Mouse (Mus musculus) left cerebral cortex, postnatal 4 days (tissue): ENCODE results near the gene Scd1. TPM values are rescaled to one million over a fixed set of nuclear protein-coding genes. Genes with fewer than 3 reads are reported as not detected.
A peak's percentile ranks its signal among the peaks of the same experiment; 100 is the strongest.
"Not testable (repeated sequence)": the region's sequence is repeated elsewhere in the genome, so short reads cannot be mapped to it uniquely, and the experiment has no call there.

Experiments used
- DNase-seq: peaks from one replicate; pipeline ENCODE4 v3.0.0-alpha.2; 2022
- intact Hi-C: fragments of 180-260 bp; cut with DNase I; formaldehyde crosslinking; loops from one replicate; pipeline ENCODE4 v1.15.1; 2025
- total RNA-seq, 2 experiments: library from RNA; stranded (reverse); gene quantifications; 2 replicates each; pipeline ENCODE4 v1.2.3; 2021

Gene Scd1
- total RNA-seq, 2 experiments from 2014 or later = 89.1 to 102 TPM

DNA sequence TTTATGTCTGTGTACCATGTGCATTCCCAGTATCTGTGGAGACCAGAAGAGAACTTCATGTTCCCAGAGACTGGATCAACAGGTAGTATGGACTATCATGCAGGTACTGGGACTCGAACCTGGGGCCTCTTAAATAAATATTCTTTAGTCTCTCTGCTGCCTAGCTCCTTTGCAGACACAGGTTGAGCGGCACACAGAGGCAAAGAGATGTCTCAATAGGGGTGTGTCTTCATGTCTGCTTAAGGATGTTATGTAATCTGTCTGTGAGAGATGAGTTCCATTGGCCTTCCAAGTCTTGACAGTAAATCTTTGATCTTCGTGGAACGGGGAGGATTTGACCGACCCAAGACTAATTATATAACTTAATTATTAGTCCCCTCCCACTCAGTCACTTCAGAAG lies 37.4 kb downstream of the Scd1 start:
- no peak for DNase-seq
- intact Hi-C loops = no loop called here

- intact Hi-C loops = no loop called here
- no peak for DNase-seq
These were observed 38.3 kb downstream of the Scd1 start for GRCm38 (mm10) chr19:44369371-44369770.

GRCm38 (mm10) chr19:44367076-44367475 lies 40.6 kb downstream of the Scd1 start:
- DNase-seq, intact Hi-C loops: not testable (repeated sequence)

DNA sequence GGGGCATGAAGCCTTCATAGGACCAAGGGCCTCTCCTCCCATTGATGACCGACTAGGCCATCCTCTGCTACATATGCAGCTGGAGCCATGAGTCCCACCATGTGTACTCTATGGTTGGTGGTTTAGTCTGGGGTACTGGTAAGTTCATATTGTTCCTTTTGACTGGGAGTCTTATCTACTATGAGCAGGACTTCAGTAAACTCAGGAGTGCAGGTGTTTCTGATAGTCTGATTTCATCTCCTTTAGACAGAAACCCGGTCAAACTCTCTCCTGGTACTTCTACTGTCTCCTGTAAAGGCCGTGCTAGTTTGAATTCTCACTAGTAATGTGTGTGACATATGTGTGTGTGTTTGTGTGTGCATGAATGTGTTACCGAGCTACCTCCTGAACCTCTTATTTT lies 41.9 kb downstream of the Scd1 start:
- no peak for DNase-seq
- intact Hi-C loops = no loop called here

GRCm38 (mm10) chr19:44364029-44364428 lies 43.6 kb downstream of the Scd1 start:
- DNase-seq = no peak
- intact Hi-C loops = loop anchor here (5.0 kb wide), 1 partner anchor 167 kb away; no protein-coding TSS in a partner anchor

DNA sequence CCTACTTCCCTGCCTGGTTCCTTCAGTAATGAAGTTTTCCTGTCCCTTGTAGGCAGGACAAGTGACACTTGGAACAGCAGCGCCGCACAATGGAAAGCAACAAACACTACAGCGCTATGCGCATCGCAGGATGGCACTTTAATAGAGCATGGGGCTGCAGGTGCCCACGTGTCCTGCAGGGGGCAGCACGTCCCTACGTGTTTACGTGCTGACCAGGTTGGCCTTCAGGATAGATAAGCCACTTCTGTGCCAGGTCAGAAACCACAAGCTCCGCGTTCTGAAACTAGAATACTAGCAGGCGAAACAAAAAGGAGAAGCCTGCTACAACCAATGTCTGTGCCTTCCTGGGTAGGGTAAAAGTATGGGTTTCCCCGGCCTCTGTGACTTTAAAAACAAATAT lies 44.1 kb downstream of the Scd1 start:
- intact Hi-C loops = loop anchor here (5.0 kb wide), 1 partner anchor 166 kb away; no protein-coding TSS in a partner anchor

DNA sequence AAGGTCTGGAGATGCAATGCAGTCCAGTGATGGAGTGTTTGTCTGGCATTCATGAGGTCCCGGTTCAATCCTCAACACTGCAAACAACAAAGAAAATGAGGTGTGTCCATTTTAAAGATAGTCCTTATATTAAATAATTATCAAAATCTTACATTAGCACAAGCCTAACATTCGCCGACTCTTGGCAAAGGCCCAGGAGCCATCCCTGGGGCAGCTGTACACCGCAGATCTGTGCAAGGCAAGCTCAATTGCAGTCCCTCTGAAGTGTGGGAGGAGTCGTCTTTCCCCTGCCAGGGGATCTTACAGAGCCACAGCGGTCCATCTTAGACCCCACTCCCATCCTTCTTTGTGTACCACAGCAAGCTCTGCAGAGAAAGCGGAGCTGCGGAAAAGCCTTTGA lies 49.0 kb downstream of the Scd1 start:
- intact Hi-C loops = no loop called here
- peak; percentile 32 for DNase-seq

More for the DNA sequence above, 44.1 kb downstream of the Scd1 start:
- DNase-seq = peak; percentile 74

DNA sequence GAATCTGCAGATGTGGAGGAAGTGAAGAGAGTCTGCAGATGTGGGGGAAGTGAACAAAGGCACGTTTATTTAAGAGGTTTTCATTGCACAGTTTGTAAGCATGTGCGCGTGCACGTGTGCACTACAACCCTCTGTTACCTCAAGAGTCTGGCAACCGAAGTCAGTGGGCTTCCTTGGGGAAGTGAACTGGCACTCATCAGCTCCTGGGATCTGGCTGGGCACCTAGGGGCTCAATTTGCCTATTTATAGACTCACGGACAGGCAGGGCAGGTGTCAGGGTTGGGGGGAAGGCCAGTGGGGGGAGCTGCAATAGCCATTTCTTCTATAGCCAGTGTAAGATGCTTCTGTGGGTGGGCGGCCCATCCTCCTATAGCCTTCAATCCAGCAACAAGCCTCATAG lies 55.9 kb downstream of the Scd1 start:
- intact Hi-C loops = no loop called here
- DNase-seq = no peak

- intact Hi-C loops = no loop called here
- DNase-seq = no peak
These were observed 58.0 kb downstream of the Scd1 start for GRCm38 (mm10) chr19:44349689-44350088.

Other genes with a start within 250 kb of the Scd1 start
- not detected for gene Pkd2l1, start 215.4 kb downstream of the Scd1 start, total RNA-seq
- 1 to 10 TPM; 1.2 to 1.9 TPM for gene Scd3, start 204.6 kb downstream of the Scd1 start, total RNA-seq
- gene Scd2, start 114.2 kb downstream of the Scd1 start, total RNA-seq = 100 to 1,000 TPM; 554 to 565 TPM
- 1 to 10 TPM; 1.7 to 2.3 TPM for gene Scd4, start 74.8 kb downstream of the Scd1 start, total RNA-seq
- gene Wnt8b, start 85.6 kb upstream of the Scd1 start, total RNA-seq = under 1 TPM in 1 of 2 experiments, not detected in 1; 0.14 TPM
- gene Sec31b, start 138.0 kb upstream of the Scd1 start, total RNA-seq = under 1 TPM in 1 of 2 experiments, not detected in 1; 0.28 TPM
- gene Gm20538, start 145.0 kb upstream of the Scd1 start, total RNA-seq = not detected
- 100 to 1,000 TPM; 294 to 322 TPM for gene Ndufb8, start 147.6 kb upstream of the Scd1 start, total RNA-seq
- gene Hif1an, start 155.0 kb upstream of the Scd1 start, total RNA-seq = 10 to 100 TPM; 33.3 to 37.9 TPM